Mouse (Mus musculus): ENCODE results near the gene Srrm4.

Srrm4 gene

GRCm38 (mm10) chr5:116591346-116592048, at the start of gene Srrm4:
Gene Srrm4 (minus strand): TSS chr5:116591817.
- peak; percentile 80 to 84 for DNase-seq (ENCODE audit: low spot score in 2 of 2)

DNA sequence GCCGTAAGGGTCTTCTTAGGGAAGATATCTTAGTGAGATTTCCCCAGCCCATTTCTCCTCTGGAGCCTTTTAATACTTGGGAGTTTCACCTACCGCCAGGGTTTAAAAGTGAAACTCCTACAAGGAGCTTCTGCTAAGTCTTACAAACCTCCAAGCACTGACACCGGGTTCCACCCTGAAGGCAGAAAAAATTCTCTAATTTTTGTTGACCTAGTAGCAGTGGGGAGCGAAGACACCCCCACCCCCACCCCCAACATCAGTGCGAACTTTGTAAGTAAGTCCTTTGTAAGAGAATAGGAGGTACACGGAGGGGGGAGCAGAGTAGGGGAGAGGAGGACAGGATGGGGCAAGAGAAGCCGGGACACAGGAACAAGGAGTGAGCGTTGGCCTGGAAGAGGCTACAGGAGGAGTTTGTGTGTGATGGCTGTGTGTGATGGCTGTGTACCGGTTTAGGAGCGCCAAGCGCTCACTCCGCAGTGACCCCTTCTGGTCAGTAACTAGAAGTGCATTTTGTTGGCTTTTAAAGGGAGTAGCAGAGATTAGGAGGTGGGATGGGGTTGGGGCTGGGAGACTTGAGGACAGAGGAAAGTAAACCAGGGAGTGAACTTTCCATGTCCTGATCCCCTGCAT, 1.3 kb upstream of the Srrm4 start:
- DNase-seq (ENCODE audit: low spot score in 2 of 2): peak in 1 of 2 experiments; percentile 41

- DNase-seq (ENCODE audit: low spot score in 2 of 2): peak in 1 of 2 experiments; percentile 25
Measured at GRCm38 (mm10) chr5:116592049-116592800, 608 bp upstream of the Srrm4 start.

- DNase-seq (ENCODE audit: low spot score in 2 of 2): no peak
Measured at GRCm38 (mm10) chr5:116590698-116591097, 919 bp downstream of the Srrm4 start.

GRCm38 (mm10) chr5:116589631-116590030, 2.0 kb downstream of the Srrm4 start:
- no peak for DNase-seq (ENCODE audit: low spot score in 2 of 2)

DNA sequence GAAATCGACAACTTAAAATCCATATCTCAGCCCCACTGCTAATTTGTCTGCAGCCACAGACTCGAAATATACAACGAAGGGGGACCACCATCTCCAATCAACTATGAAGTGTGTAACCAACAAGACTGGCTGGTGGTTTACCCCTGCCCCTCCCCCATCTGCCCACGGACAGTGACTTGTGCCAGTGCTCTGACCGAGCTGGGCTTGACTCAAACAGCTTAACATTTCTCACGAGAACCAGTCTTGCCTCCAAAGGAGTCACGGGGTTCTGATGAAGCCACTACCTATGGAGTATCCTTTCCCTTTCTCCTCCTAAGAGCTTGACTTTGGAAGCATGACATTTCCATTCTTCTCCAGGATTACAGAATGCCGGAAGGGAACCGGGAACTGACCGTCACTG, 2.8 kb downstream of the Srrm4 start:
- DNase-seq (ENCODE audit: low spot score in 2 of 2): no peak

- no peak for DNase-seq (ENCODE audit: low spot score in 2 of 2)
Measured at GRCm38 (mm10) chr5:116579533-116579932, 12.1 kb downstream of the Srrm4 start.

GRCm38 (mm10) chr5:116577082-116577481, 14.5 kb downstream of the Srrm4 start:
- DNase-seq (ENCODE audit: low spot score in 2 of 2): no peak

DNA sequence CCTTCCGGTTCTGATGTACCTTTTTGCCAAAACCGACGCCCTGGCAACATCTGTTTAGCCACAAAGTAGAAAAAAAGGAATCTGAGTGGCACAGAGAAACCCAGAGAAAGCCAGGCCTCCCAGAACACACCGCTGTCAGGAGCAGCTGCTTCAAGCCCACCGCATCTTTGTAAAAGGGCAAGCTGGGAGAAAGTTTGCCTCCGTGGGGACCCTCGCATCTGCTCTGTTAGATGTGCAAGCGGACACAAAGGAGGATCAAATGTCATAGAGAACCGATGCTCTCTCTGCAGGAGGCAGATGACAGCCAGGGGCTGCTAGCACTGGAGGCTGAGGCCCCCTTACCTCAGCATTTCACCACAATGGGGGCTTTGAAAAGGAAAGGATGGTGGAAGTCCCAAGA, 18.3 kb downstream of the Srrm4 start:
- DNase-seq (ENCODE audit: low spot score in 2 of 2): no peak

GRCm38 (mm10) chr5:116571936-116572335, 19.7 kb downstream of the Srrm4 start:
- no peak for DNase-seq (ENCODE audit: low spot score in 2 of 2)

DNA sequence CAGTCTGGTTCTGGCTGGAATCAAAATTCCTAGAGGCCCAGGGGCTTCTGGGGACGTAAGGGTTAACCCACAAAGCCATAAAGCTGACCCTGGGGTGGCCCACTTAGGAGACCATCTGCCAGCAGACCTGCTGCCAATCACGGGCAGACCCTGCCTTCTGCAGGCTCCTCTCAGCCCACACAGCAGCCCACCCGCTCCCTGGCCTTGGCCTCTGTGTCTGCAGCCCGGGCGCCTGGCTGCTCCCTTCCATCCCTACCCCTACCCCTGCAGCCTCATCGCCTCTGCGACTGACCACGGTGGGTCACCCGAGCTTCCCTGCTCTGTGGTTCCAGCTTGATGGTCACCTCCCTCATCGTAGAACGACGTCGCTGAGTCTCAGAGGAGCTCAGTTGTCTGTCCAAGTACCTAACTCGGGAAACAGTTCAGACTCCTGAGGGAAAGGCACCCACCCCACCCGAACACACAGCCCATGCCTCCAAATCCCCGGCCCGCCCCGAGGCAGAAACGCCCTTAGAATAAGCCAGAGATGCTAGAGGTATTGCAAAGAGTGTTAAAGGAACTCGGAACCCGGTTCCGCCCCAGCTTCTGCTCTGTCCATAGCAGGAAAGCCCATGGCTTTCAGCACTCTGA, 20.3 kb downstream of the Srrm4 start:
- no peak for DNase-seq (ENCODE audit: low spot score in 2 of 2)

- DNase-seq (ENCODE audit: low spot score in 2 of 2): no peak
Measured at GRCm38 (mm10) chr5:116570566-116570965, 21.1 kb downstream of the Srrm4 start.

DNA sequence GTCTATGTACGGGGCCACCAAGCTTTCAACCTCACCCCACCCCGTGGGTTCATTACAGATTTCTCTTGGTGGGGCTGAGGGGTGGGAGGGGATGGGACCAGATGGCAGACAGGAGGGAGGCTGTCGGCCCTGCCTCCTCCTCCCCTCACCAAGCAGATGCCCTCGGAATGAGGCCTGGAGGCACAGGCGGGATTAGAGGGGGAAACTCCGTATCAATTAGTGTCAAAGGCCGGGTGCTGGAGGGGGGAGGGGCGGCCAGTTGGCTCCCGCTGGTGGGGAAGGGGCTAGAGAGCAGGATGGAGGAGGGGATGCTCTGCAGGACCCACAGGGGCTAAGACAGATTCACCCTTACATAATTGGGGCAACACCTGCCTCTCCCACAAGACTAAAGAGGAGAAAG, 22.0 kb downstream of the Srrm4 start:
- no peak for DNase-seq (ENCODE audit: low spot score in 2 of 2)

DNA sequence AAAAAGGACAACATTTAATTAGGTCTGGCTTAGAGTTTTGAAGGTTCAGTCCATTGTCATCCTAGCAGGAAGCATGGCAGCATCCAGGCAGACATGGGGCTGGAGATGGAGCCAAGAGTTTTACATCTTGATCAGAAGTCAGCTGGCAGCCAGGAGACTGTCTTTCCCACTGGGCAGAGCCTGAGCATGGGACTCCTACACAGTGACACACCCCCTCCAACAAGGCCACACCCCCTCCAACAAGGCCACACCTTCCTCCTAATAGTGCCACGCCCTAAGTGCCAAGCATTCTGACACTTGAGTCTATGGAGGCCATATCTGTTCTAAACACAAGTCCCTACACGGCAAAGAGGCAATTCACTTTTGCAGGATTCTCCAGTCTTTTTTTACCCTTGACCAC, 23.6 kb downstream of the Srrm4 start:
- no peak for DNase-seq (ENCODE audit: low spot score in 2 of 2)

DNA sequence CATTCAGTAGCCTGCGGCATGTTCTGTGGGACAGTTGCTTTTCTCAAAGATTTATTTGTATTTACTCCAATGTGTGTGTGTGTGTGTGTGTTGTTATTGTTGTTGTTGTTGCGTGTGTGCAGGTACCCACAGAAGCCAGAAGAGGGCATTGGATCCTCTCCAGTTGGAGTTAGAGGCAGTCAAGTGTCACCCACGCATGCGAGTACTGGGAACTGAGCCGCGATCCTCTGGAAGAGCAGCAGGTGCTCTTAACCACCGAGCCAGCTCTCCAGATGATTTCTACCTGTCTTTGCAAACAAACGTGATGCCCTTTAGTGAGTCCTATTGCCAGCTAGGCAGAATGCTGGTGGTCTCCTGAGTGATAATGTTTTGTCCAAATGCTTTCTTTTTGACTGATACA, 24.3 kb downstream of the Srrm4 start:
- no peak for DNase-seq (ENCODE audit: low spot score in 2 of 2)

GRCm38 (mm10) chr5:116566385-116567045, 25.1 kb downstream of the Srrm4 start:
- DNase-seq (ENCODE audit: low spot score in 2 of 2): no peak

DNA sequence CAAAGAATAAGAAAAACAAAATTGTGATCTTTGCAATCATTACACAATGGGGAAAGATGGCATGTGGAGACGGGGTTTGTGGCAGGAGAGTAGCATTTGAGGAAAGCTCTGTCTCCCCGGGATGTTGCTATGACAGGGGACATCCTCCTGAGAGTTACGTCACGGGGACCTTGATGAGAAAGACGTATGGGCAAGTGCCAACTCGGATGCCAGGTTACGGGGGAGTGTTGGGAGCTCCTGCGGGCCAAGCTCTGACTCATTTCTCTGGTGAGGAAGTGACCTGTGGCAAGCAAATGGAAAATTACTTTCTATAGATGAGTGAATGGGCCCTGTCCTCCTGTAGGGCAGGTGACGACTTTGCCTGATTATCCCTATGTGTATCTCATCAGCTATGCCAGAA, 26.0 kb downstream of the Srrm4 start:
- DNase-seq (ENCODE audit: low spot score in 2 of 2): no peak

GRCm38 (mm10) chr5:116564391-116564790, 27.2 kb downstream of the Srrm4 start:
- DNase-seq (ENCODE audit: low spot score in 2 of 2): no peak

- no peak for DNase-seq (ENCODE audit: low spot score in 2 of 2)
Measured at GRCm38 (mm10) chr5:116563713-116564112, 27.9 kb downstream of the Srrm4 start.

DNA sequence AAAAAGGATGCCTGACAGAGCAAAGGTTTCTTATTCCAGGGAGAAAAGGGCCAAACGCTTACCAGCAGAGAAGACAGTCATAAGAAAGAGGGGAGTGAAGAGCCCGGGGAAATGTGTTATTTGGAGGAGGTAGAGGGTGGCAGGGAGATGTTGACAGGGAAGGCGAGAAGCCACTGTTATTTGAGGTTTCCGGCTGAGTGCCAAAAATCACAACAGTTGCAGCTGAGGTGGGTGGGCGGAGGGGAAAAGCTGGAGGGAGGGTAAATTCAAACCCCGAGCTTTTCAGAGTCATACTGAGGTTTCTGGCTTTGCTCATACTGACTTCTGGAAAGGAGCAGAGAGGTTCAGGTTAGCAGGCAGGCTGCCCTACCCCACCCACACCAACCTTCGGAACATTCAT, 32.5 kb downstream of the Srrm4 start:
- no peak for DNase-seq (ENCODE audit: low spot score in 2 of 2)

DNA sequence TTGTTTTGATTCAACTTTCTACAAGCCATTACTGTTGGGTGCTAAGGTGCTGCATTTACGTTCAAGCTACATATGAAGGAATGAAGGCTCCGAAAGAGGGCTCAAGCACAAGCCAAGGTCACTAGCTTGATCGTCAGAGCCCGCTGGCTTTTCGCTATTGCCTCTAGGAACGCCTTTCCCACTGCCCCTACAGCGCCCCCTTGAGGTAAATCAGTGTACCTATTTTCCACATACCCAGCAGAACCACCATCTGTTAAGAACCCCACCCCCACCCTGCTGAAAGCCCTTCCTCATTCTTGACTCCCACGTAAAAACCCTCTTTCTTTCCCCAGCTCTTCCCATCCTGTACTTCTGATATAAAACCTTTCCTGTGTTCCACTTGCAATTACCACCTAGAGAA, 35.0 kb downstream of the Srrm4 start:
- no peak for DNase-seq (ENCODE audit: low spot score in 2 of 2)

- no peak for DNase-seq (ENCODE audit: low spot score in 2 of 2)
Measured at GRCm38 (mm10) chr5:116553868-116554267, 37.7 kb downstream of the Srrm4 start.
